Mouse (Mus musculus) lung, postnatal 0 days (tissue): ENCODE measurements around the gene Stub1. TPM values are rescaled to one million over a fixed set of nuclear protein-coding genes. Genes with fewer than 3 reads are reported as not detected.
"Not testable (repeated sequence)": the region's sequence is repeated elsewhere in the genome, so short reads cannot be mapped to it uniquely, and the experiment has no call there.

Experiments
- ATAC-seq: fragments of 200-750 bp; cut with Nextera tagmentation; 2 replicates; pipeline ENCODE4 v1.8.0; 2017; ENCODE audit warnings: moderate library complexity
- DNase-seq: peaks from one replicate; pipeline ENCODE4 v3.0.0-alpha.2; 2016; ENCODE audit warnings: low spot score
- H3K27ac ChIP-seq: fragments of 300-500 bp; sonication (generic); 2 replicates; pipeline ENCODE4 v1.5.1; 2014; ENCODE audit warnings: antibody characterized with exemption, mild to moderate bottlenecking, low read length, mixed read lengths
- H3K27me3 ChIP-seq: fragments of 300-500 bp; sonication (generic); replicated peaks from 2 replicates; pipeline ENCODE4 v1.6.1; 2014; ENCODE audit warnings: low read length, mixed read lengths; ENCODE audit not compliant: insufficient read depth
- H3K36me3 ChIP-seq: fragments of 300-500 bp; sonication (generic); 2 replicates; pipeline ENCODE4 v1.6.1; 2014; ENCODE audit warnings: low read length, mixed read lengths; ENCODE audit not compliant: insufficient read depth
- H3K4me1 ChIP-seq: fragments of 300-500 bp; sonication (generic); 2 replicates; pipeline ENCODE4 v1.6.1; 2014; ENCODE audit warnings: antibody characterized with exemption, low read depth, low read length, mixed read lengths; ENCODE audit not compliant: insufficient read depth
- H3K4me2 ChIP-seq: fragments of 300-500 bp; sonication (generic); replicated peaks from 2 replicates; pipeline ENCODE4 v1.6.1; 2014; ENCODE audit warnings: low read depth, mild to moderate bottlenecking, low read length, moderate library complexity, mixed read lengths
- H3K4me3 ChIP-seq: fragments of 300-500 bp; sonication (generic); 2 replicates; pipeline ENCODE4 v1.5.1; 2014; ENCODE audit warnings: low read depth, low read length
- H3K9ac ChIP-seq: fragments of 300-500 bp; sonication (generic); replicated peaks from 2 replicates; pipeline ENCODE4 v1.6.1; 2014; ENCODE audit warnings: low read depth, mild to moderate bottlenecking
- H3K9me3 ChIP-seq: fragments of 300-500 bp; sonication (generic); 2 replicates; pipeline ENCODE4 v1.6.1; 2016; ENCODE audit warnings: low read length, mixed read lengths
- CTCF ChIP-seq: IDR thresholded peaks from 2 replicates; pipeline ENCODE4 v1.5.1; 2016; ENCODE audit warnings: antibody characterized with exemption, mild to moderate bottlenecking
- EP300 ChIP-seq: IDR thresholded peaks from 2 replicates; pipeline ENCODE4 v1.6.1; 2016; ENCODE audit warnings: antibody characterized with exemption, mild to moderate bottlenecking, control low read depth
- WGBS: fragments of 180-500 bp; shearing (Covaris S2); extraction: QIAGEN DNeasy Blood & Tissue Kit; methylation state at CpG from one replicate; pipeline ENCODE4 v1.1.7; 2014; 5-methylcytosine and 5-hydroxymethylcytosine counted together
- polyA plus RNA-seq: library from polyadenylated mRNA; unstranded; fragments of >200 nt; fragmentation: Nextera tagmentation; extraction: Ambion mirVana; gene quantifications from 2 replicates; pipeline ENCODE4 v1.2.1, GENCODE M21; 2015

Gene Stub1
- polyA plus RNA-seq, 1 experiment from 2014 or later = 198 TPM

- ATAC-seq (peak; percentile 80), DNase-seq (peak; percentile 68)
- no peaks in the 10 kb centered on the region for H3K9me3 ChIP-seq
- peak; percentile 44 for TF ChIP-seq CTCF
- no peak for TF ChIP-seq EP300
- peaks cover 24% of the 10 kb centered on the region for H3K27me3 ChIP-seq
- peak within 1 kb of the TSS; percentile 51 for H3K4me3 ChIP-seq
- WGBS = 1% methylated on average over 64 of the region's 100 CpGs
- H3K4me2 ChIP-seq = peak within 1 kb of the TSS; percentile 79
- H3K27ac ChIP-seq = no peak within 1 kb of the TSS
- no peaks in the 10 kb centered on the region for H3K36me3 ChIP-seq
- H3K9ac ChIP-seq = no peak within 1 kb of the TSS
- H3K4me1 ChIP-seq = 0 out of 2 replicates have a peak, but pooled peaks cover 6% of the 10 kb centered on the region
Measured at GRCm38 (mm10) chr17:25808789-25809605, 24.2 kb downstream of the Stub1 start, which contains the start of gene Fbxl16. TSS of gene Fbxl16 (plus strand) at chr17:25809085.

- H3K36me3 ChIP-seq = no peaks in the 10 kb centered on the region
- TF ChIP-seq CTCF = no peak
- TF ChIP-seq EP300 = no peak
- H3K27ac ChIP-seq = no peak overlapping the region
- no peak overlapping the region for H3K9ac ChIP-seq
- no peak overlapping the region for H3K4me2 ChIP-seq
- DNase-seq = no peak
- H3K4me3 ChIP-seq = no peak overlapping the region
- H3K9me3 ChIP-seq = no peaks in the 10 kb centered on the region
- no peak for ATAC-seq
- H3K4me1 ChIP-seq = 0 out of 2 replicates have a peak, but pooled peaks cover 3% of the 10 kb centered on the region
- H3K27me3 ChIP-seq = peaks cover 24% of the 10 kb centered on the region
- 42% methylated on average over 5 of the region's 5 CpGs for WGBS
Measured at GRCm38 (mm10) chr17:25808028-25808427, 25.2 kb downstream of the Stub1 start.

GRCm38 (mm10) chr17:25807452-25807851 lies 25.8 kb downstream of the Stub1 start:
- not testable (repeated sequence) for ATAC-seq, H3K9me3 ChIP-seq, DNase-seq, H3K4me3 ChIP-seq, H3K4me1 ChIP-seq, H3K27ac ChIP-seq, H3K4me2 ChIP-seq, H3K9ac ChIP-seq, H3K36me3 ChIP-seq
- peaks cover 24% of the 10 kb centered on the region for H3K27me3 ChIP-seq
- 33% methylated on average over 2 of the region's 2 CpGs for WGBS

GRCm38 (mm10) chr17:25806507-25806906 lies 26.7 kb downstream of the Stub1 start:
- no peak for ATAC-seq
- Histone ChIP-seq H3K4me3 (no peak overlapping the region), H3K4me1 (0 out of 2 replicates have a peak, but pooled peaks cover 3% of the 10 kb centered on the region), H3K4me2 (no peak overlapping the region), H3K36me3 (no peaks in the 10 kb centered on the region), H3K27me3 (peaks cover 24% of the 10 kb centered on the region), H3K27ac (no peak overlapping the region), H3K9me3 (no peaks in the 10 kb centered on the region), H3K9ac (no peak overlapping the region)
- no peak for TF ChIP-seq CTCF
- TF ChIP-seq EP300 = no peak
- DNase-seq = no peak
- WGBS = 76% methylated on average over 4 of the region's 4 CpGs

- Histone ChIP-seq H3K27me3 (no peaks in the 10 kb centered on the region), H3K9me3 (no peaks in the 10 kb centered on the region), H3K4me1 (no peaks in the 10 kb centered on the region), H3K27ac (no peak overlapping the region), H3K4me3 (no peak overlapping the region), H3K36me3 (no peaks in the 10 kb centered on the region), H3K9ac (no peak overlapping the region), H3K4me2 (no peak overlapping the region)
- ATAC-seq = no peak; the same call in 1 of the 2 replicates
- 7% methylated on average over 10 of the region's 10 CpGs for WGBS
- DNase-seq = no peak
- TF ChIP-seq CTCF (no peak), EP300 (no peak)
Measured at GRCm38 (mm10) chr17:25802825-25803517, 30.2 kb downstream of the Stub1 start.

- TF ChIP-seq CTCF = peak; percentile 91
- TF ChIP-seq EP300 = no peak
- 8% methylated on average over 6 of the region's 6 CpGs for WGBS
Measured at GRCm38 (mm10) chr17:25801029-25801428, 32.2 kb downstream of the Stub1 start.

More at GRCm38 (mm10) chr17:25801029-25801428, 32.2 kb downstream of the Stub1 start:
- Histone ChIP-seq H3K9ac (no peak overlapping the region), H3K36me3 (no peaks in the 10 kb centered on the region), H3K27me3 (no peaks in the 10 kb centered on the region), H3K27ac (no peak overlapping the region), H3K4me1 (peaks cover 3% of the 10 kb centered on the region; the same call in 1 of the 2 replicates), H3K4me2 (no peak overlapping the region), H3K9me3 (no peaks in the 10 kb centered on the region), H3K4me3 (no peak overlapping the region)
- ATAC-seq = peak; percentile 63
- DNase-seq = peak; percentile 79
